9 mouse cellular contexts compared by ENCODE assay signal in genomic region chr13:51756563-51756962, GRCm38 (mm10). TPM values are rescaled to one million over a fixed set of nuclear protein-coding genes. Genes with fewer than 3 reads are reported as not detected.
DNase-seq lines count a peak whose midpoint lies in the region; ATAC-seq lines count a peak whose summit lies in the region.
"Had no signal": no experiment of that assay in that cellular context is flagged by ENCODE, and none has a peak within 500 bp of the region (broad histone marks: within the 10 kb centered on the region; RNA-seq: fewer than 3 reads in every experiment).

No protein-coding gene starts in this region.

- 42% methylated on average over 3 of the region's 3 CpGs for WGBS in heart, embryonic 15.5 days

- H3K4me1 ChIP-seq in heart, embryonic 15.5 days (replicated peaks): peaks cover 86% of the 10 kb centered on the region
- H3K4me1 ChIP-seq in megakaryocyte, embryonic 14.5 days: peaks cover 95% of the 10 kb centered on the region

- H3K27ac ChIP-seq in heart, embryonic 15.5 days: peak overlapping the region; percentile 57
- H3K27ac ChIP-seq: limb, embryonic 12.5 days had no signal

- no peak overlapping the region for H3K4me2 ChIP-seq in heart, embryonic 15.5 days
- H3K4me2 ChIP-seq: limb, embryonic 12.5 days had no signal

- DNase-seq in gastrocnemius, adult 18-20 months (ENCODE audit: low spot score): peak; percentile 47
- DNase-seq in gastrocnemius, postnatal 36 days: no peak
- no peak for DNase-seq in ovary, adult 18-20 months (ENCODE audit: low spot score)
- no peak for DNase-seq in right cerebral cortex, adult 2 months (ENCODE audit: low spot score in 2 of 2)
- no peak for DNase-seq in yolk sac, embryonic 10.5 days (ENCODE audit: low spot score)

- ATAC-seq in CD4-positive, CD25-positive, alpha-beta regulatory T cell, adult 4 months: peak; percentile 55
- ATAC-seq in heart, embryonic 15.5 days (replicated peaks; ENCODE audit: insufficient number of reproducible peaks, insufficient read depth, low FRiP score, low read depth): no peak

- no peaks in the 10 kb centered on the region for H3K36me3 ChIP-seq in heart, embryonic 15.5 days
- H3K36me3 ChIP-seq in megakaryocyte, embryonic 14.5 days (replicated peaks; ENCODE audit: low read length): peaks cover 78% of the 10 kb centered on the region
- H3K36me3 ChIP-seq: limb, embryonic 12.5 days had no signal

- no peak overlapping the region for H3K4me3 ChIP-seq in heart, embryonic 15.5 days
- H3K4me3 ChIP-seq in megakaryocyte, embryonic 14.5 days (replicated peaks): peak overlapping the region; percentile 89
- H3K4me3 ChIP-seq: limb, embryonic 12.5 days had no signal

- H3K27me3 ChIP-seq in heart, embryonic 15.5 days: no peaks in the 10 kb centered on the region
- no peaks in the 10 kb centered on the region for H3K27me3 ChIP-seq in megakaryocyte, embryonic 14.5 days (replicated peaks)
- H3K27me3 ChIP-seq: limb, embryonic 12.5 days had no signal

- H3K9ac ChIP-seq in heart, embryonic 15.5 days: no peak overlapping the region
- H3K9ac ChIP-seq: limb, embryonic 12.5 days had no signal

- H3K9me3 ChIP-seq in heart, embryonic 15.5 days (replicated peaks): no peaks in the 10 kb centered on the region
- H3K9me3 ChIP-seq in megakaryocyte, embryonic 14.5 days: no peaks in the 10 kb centered on the region
- H3K9me3 ChIP-seq: limb, embryonic 12.5 days had no signal

- intact Hi-C loops in gastrocnemius, postnatal 36 days (cut with DNase I): no loop called here

RNA-seq across cellular contexts. Expression of gene Sema4d, which starts 37.0 kb away (rescaled TPM):
- 100 to 1,000 TPM; 118 to 125 TPM for total RNA-seq in gastrocnemius, adult 18-20 months (2021)
- total RNA-seq in gastrocnemius, postnatal 36 days (2021): 100 to 1,000 TPM; 123 to 134 TPM
- 100 to 1,000 TPM; 122 to 152 TPM for polyA plus RNA-seq in CD4-positive, CD25-positive, alpha-beta regulatory T cell, adult 4 months (2017; shearing (Covaris generic))
- 14.7 and 19.8 TPM in 2 replicates for polyA plus RNA-seq in heart, embryonic 15.5 days (2015; fragmentation: Nextera tagmentation; extraction: Ambion mirVana)
- 55.2 and 58.6 TPM in 2 replicates for polyA plus RNA-seq in megakaryocyte, embryonic 14.5 days (2012; ENCODE audit: insufficient read depth, low replicate concordance)
